ENCODE assay signal across 8 mouse cellular contexts in the genomic region with DNA sequence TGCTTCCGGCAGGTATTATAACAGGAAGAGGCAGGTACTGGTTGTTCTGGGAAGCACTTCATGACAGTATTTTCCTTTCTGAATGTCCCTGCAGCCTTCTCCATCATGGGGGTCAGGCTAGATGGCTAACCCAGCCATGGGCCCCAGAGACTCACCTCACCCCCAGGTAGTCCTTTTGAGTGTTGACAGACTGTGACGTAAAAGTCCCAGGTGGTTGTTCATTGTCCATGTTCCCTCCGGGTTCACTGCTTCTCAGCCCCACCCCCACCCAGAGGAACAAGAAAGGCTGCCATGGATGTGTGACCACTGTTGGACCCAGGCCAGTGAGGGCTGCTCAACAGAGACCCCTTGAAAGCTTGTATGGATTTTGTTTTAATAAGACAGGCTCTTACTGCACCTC. TPM values are rescaled to one million over a fixed set of nuclear protein-coding genes. Genes with fewer than 3 reads are reported as not detected.
A peak's percentile ranks its signal among the peaks of the same experiment; 100 is the strongest.
DNase-seq lines count a peak whose midpoint lies in the region; ATAC-seq and TF ChIP-seq lines count a peak whose summit lies in the region.

No protein-coding gene starts in this region.

- H3K4me1 ChIP-seq in lung, embryonic 14.5 days (ENCODE audit: insufficient read depth), result peaks cover 15% of the 10 kb centered on the region
- peaks cover 34% of the 10 kb centered on the region for H3K4me1 ChIP-seq in hindbrain, embryonic 12.5 days
- peaks cover 37% of the 10 kb centered on the region for H3K4me1 ChIP-seq in limb, embryonic 15.5 days
- H3K4me1 ChIP-seq in stomach, embryonic 15.5 days, result peaks cover 33% of the 10 kb centered on the region

- H3K9ac ChIP-seq in lung, embryonic 14.5 days, result peak overlapping the region; percentile 77
- peak overlapping the region; percentile 82 for H3K9ac ChIP-seq in hindbrain, embryonic 12.5 days
- no peak overlapping the region for H3K9ac ChIP-seq in limb, embryonic 15.5 days
- peak overlapping the region; percentile 17; the same call in 1 of the 2 replicates for H3K9ac ChIP-seq in stomach, embryonic 15.5 days

- H3K4me3 ChIP-seq in lung, embryonic 14.5 days (ENCODE audit: low read depth, low read length), result peak overlapping the region; percentile 94
- H3K4me3 ChIP-seq in hindbrain, embryonic 12.5 days, result peak overlapping the region; percentile 80
- peak overlapping the region; percentile 83 for H3K4me3 ChIP-seq in limb, embryonic 15.5 days
- peak overlapping the region; percentile 96 for H3K4me3 ChIP-seq in stomach, embryonic 15.5 days (replicated peaks)

- H3K36me3 ChIP-seq in lung, embryonic 14.5 days (ENCODE audit: insufficient read depth), result peaks cover 66% of the 10 kb centered on the region
- H3K36me3 ChIP-seq in hindbrain, embryonic 12.5 days, result peaks cover 49% of the 10 kb centered on the region
- H3K36me3 ChIP-seq in limb, embryonic 15.5 days, result peaks cover 49% of the 10 kb centered on the region
- H3K36me3 ChIP-seq in stomach, embryonic 15.5 days, result peaks cover 32% of the 10 kb centered on the region

- ATAC-seq in lung, embryonic 14.5 days (ENCODE audit: insufficient read depth), result no peak
- ATAC-seq in hindbrain, embryonic 12.5 days (ENCODE audit: low FRiP score), result no peak
- no peak for ATAC-seq in limb, embryonic 15.5 days (ENCODE audit: insufficient number of reproducible peaks, low FRiP score, low TSS enrichment, low read depth)
- ATAC-seq in stomach, embryonic 15.5 days (ENCODE audit: insufficient read depth, low FRiP score, low read depth), result no peak

- no peaks in the 10 kb centered on the region for H3K27me3 ChIP-seq in lung, embryonic 14.5 days (ENCODE audit: insufficient read depth, low read length)
- no peaks in the 10 kb centered on the region for H3K27me3 ChIP-seq in hindbrain, embryonic 12.5 days
- no peaks in the 10 kb centered on the region for H3K27me3 ChIP-seq in limb, embryonic 15.5 days
- H3K27me3 ChIP-seq in stomach, embryonic 15.5 days (replicated peaks), result no peaks in the 10 kb centered on the region

- WGBS in lung, embryonic 14.5 days, result 47% methylated on average over 3 of the region's 3 CpGs
- 57% methylated on average over 3 of the region's 3 CpGs for WGBS in hindbrain, embryonic 12.5 days
- WGBS in limb, embryonic 15.5 days, result 44% methylated on average over 3 of the region's 3 CpGs
- WGBS in stomach, embryonic 15.5 days, result 37% methylated on average over 3 of the region's 3 CpGs

- H3K27ac ChIP-seq in lung, embryonic 14.5 days (ENCODE audit: low read depth), result peak overlapping the region; percentile 84
- peak overlapping the region; percentile 81 for H3K27ac ChIP-seq in hindbrain, embryonic 12.5 days
- H3K27ac ChIP-seq in limb, embryonic 15.5 days, result 0 out of 2 replicates have a peak overlapping the region, but pooled peaks have one; percentile 85
- peak overlapping the region; percentile 90; the same call in 1 of the 2 replicates for H3K27ac ChIP-seq in stomach, embryonic 15.5 days

- H3K4me2 ChIP-seq in lung, embryonic 14.5 days, result peak overlapping the region; percentile 93
- H3K4me2 ChIP-seq in hindbrain, embryonic 12.5 days (replicated peaks), result peak overlapping the region; percentile 86
- peak overlapping the region; percentile 98 for H3K4me2 ChIP-seq in limb, embryonic 15.5 days
- peak overlapping the region; percentile 96 for H3K4me2 ChIP-seq in stomach, embryonic 15.5 days

- DNase-seq in lung, embryonic 14.5 days, result no peak
- DNase-seq in lung, postnatal 14 days, result no peak
- no peak for DNase-seq in ovary, postnatal 36 days (ENCODE audit: low spot score)
- DNase-seq in right cerebral cortex, adult 18-20 months, result no peak
- no peak for DNase-seq in natural killer cell, adult 2 months (ENCODE audit: low spot score in 2 of 2)

- TF ChIP-seq CTCF in lung, embryonic 14.5 days (IDR thresholded peaks at IDR 0.05; ENCODE audit: low read depth), result no peak

- no peaks in the 10 kb centered on the region for H3K9me3 ChIP-seq in lung, embryonic 14.5 days (ENCODE audit: low read depth, low read length)
- H3K9me3 ChIP-seq in hindbrain, embryonic 12.5 days (replicated peaks), result no peaks in the 10 kb centered on the region
- no peaks in the 10 kb centered on the region for H3K9me3 ChIP-seq in limb, embryonic 15.5 days
- H3K9me3 ChIP-seq in stomach, embryonic 15.5 days, result no peaks in the 10 kb centered on the region

RNA-seq across cellular contexts. Expression of gene Slc25a10, which starts 1.7 kb away (rescaled TPM):
- polyA plus RNA-seq in lung, embryonic 14.5 days (2014; fragmentation: Nextera tagmentation; extraction: Ambion mirVana), result 68.9 and 71.3 TPM in 2 replicates
- polyA plus RNA-seq in hindbrain, embryonic 12.5 days (2016; fragmentation: Nextera tagmentation; extraction: Ambion mirVana), result 37.7 and 38.0 TPM in 2 replicates
- 36.7 and 36.9 TPM in 2 replicates for polyA plus RNA-seq in limb, embryonic 15.5 days (2015; fragmentation: Nextera tagmentation; extraction: Ambion mirVana)
- 70.7 and 71.4 TPM in 2 replicates for polyA plus RNA-seq in stomach, embryonic 15.5 days (2015; fragmentation: Nextera tagmentation; extraction: Ambion mirVana)

RNA-seq across cellular contexts. Expression of gene Mrpl12, which starts 8.9 kb away (rescaled TPM):
- 150 and 162 TPM in 2 replicates for polyA plus RNA-seq in lung, embryonic 14.5 days (2014; fragmentation: Nextera tagmentation; extraction: Ambion mirVana)
- polyA plus RNA-seq in hindbrain, embryonic 12.5 days (2016; fragmentation: Nextera tagmentation; extraction: Ambion mirVana), result 104 and 108 TPM in 2 replicates
- 113 and 121 TPM in 2 replicates for polyA plus RNA-seq in limb, embryonic 15.5 days (2015; fragmentation: Nextera tagmentation; extraction: Ambion mirVana)
- 157 and 168 TPM in 2 replicates for polyA plus RNA-seq in stomach, embryonic 15.5 days (2015; fragmentation: Nextera tagmentation; extraction: Ambion mirVana)

RNA-seq across cellular contexts. Expression of gene Arl16, which starts 25.9 kb away (rescaled TPM):
- 42.9 and 44.4 TPM in 2 replicates for polyA plus RNA-seq in lung, embryonic 14.5 days (2014; fragmentation: Nextera tagmentation; extraction: Ambion mirVana)
- 57.1 and 58.4 TPM in 2 replicates for polyA plus RNA-seq in hindbrain, embryonic 12.5 days (2016; fragmentation: Nextera tagmentation; extraction: Ambion mirVana)
- polyA plus RNA-seq in limb, embryonic 15.5 days (2015; fragmentation: Nextera tagmentation; extraction: Ambion mirVana), result 50.5 and 53.8 TPM in 2 replicates
- 40.0 and 42.7 TPM in 2 replicates for polyA plus RNA-seq in stomach, embryonic 15.5 days (2015; fragmentation: Nextera tagmentation; extraction: Ambion mirVana)

RNA-seq across cellular contexts. Expression of gene Ccdc137, which starts 35.4 kb away (rescaled TPM):
- 32.2 and 34.6 TPM in 2 replicates for polyA plus RNA-seq in lung, embryonic 14.5 days (2014; fragmentation: Nextera tagmentation; extraction: Ambion mirVana)
- polyA plus RNA-seq in hindbrain, embryonic 12.5 days (2016; fragmentation: Nextera tagmentation; extraction: Ambion mirVana), result 33.8 and 35.5 TPM in 2 replicates
- polyA plus RNA-seq in limb, embryonic 15.5 days (2015; fragmentation: Nextera tagmentation; extraction: Ambion mirVana), result 32.4 and 34.1 TPM in 2 replicates
- 30.5 and 32.2 TPM in 2 replicates for polyA plus RNA-seq in stomach, embryonic 15.5 days (2015; fragmentation: Nextera tagmentation; extraction: Ambion mirVana)

RNA-seq across cellular contexts. Expression of gene Oxld1, which starts 35.5 kb away (rescaled TPM):
- 10.9 and 11.2 TPM in 2 replicates for polyA plus RNA-seq in lung, embryonic 14.5 days (2014; fragmentation: Nextera tagmentation; extraction: Ambion mirVana)
- polyA plus RNA-seq in hindbrain, embryonic 12.5 days (2016; fragmentation: Nextera tagmentation; extraction: Ambion mirVana), result 10.6 and 11.3 TPM in 2 replicates
- 13.1 and 14.4 TPM in 2 replicates for polyA plus RNA-seq in limb, embryonic 15.5 days (2015; fragmentation: Nextera tagmentation; extraction: Ambion mirVana)
- polyA plus RNA-seq in stomach, embryonic 15.5 days (2015; fragmentation: Nextera tagmentation; extraction: Ambion mirVana), result 15.7 and 16.1 TPM in 2 replicates
